Mouse (Mus musculus) myocyte (in vitro differentiated cells): ENCODE data around the gene Pik3c2a. TPM values are rescaled to one million over a fixed set of nuclear protein-coding genes. Genes with fewer than 3 reads are reported as not detected.

ENCODE experiments used
- H3K27me3 ChIP-seq: one replicate; pipeline ENCODE4 v1.6.1; 2011; ENCODE audit not compliant: control insufficient read depth, insufficient read depth, insufficient read length
- H3K36me3 ChIP-seq: one replicate; pipeline ENCODE4 v1.6.1; 2011; ENCODE audit not compliant: control insufficient read depth, insufficient read depth
- H3K4me2 ChIP-seq: one replicate; pipeline ENCODE4 v1.6.1; 2011; ENCODE audit warnings: low read depth, control low read depth
- H3K4me3 ChIP-seq: one replicate; pipeline ENCODE4 v1.5.1; 2011; ENCODE audit warnings: mild to moderate bottlenecking, control low read depth, moderate library complexity
- H3K79me2 ChIP-seq: one replicate; pipeline ENCODE4 v1.6.1; 2011; ENCODE audit not compliant: control insufficient read depth, insufficient read depth
- H3ac ChIP-seq: one replicate; pipeline ENCODE4 v1.6.1; 2011; ENCODE audit not compliant: control insufficient read depth, insufficient read length
- CEBPB ChIP-seq: IDR thresholded peaks from 2 replicates; pipeline ENCODE4 v1.6.1; 2011; ENCODE audit warnings: mild to moderate bottlenecking, moderate library complexity; ENCODE audit not compliant: poor library complexity, insufficient read depth, severe bottlenecking
- E2F4 ChIP-seq: IDR thresholded peaks from one replicate; pipeline ENCODE4 v1.6.1; 2011; ENCODE audit warnings: mild to moderate bottlenecking, control low read depth, moderate library complexity; ENCODE audit not compliant: insufficient read depth
- MAX ChIP-seq: IDR thresholded peaks from one replicate; pipeline ENCODE4 v1.6.1; 2011; ENCODE audit warnings: low read depth, mild to moderate bottlenecking, control low read depth
- MYOD1 ChIP-seq, 3 experiments: IDR thresholded peaks; one replicate each; pipeline ENCODE4 v1.6.1; 2011; ENCODE audit warnings: control low read depth in 2 of 3, low read depth in 2 of 3, mild to moderate bottlenecking in 2 of 3, moderate library complexity in 1 of 3; ENCODE audit not compliant: insufficient read length in 2 of 3, control insufficient read depth in 1 of 3
- MYOG ChIP-seq, 3 experiments: IDR thresholded peaks; one replicate each; pipeline ENCODE4 v1.6.1; 2011; ENCODE audit warnings: control low read depth in 2 of 3, low read depth in 2 of 3, mild to moderate bottlenecking in 2 of 3; ENCODE audit not compliant: insufficient read length in 2 of 3, control insufficient read depth in 1 of 3, insufficient read depth in 1 of 3
- POLR2A ChIP-seq: IDR thresholded peaks from one replicate; pipeline ENCODE4 v1.6.1; 2011; ENCODE audit warnings: low read depth, mild to moderate bottlenecking, control low read depth, moderate library complexity; ENCODE audit not compliant: insufficient read length
- POLR2AphosphoS2 ChIP-seq: IDR thresholded peaks from one replicate; pipeline ENCODE4 v1.6.1; 2011; ENCODE audit warnings: low read depth, control low read depth; ENCODE audit not compliant: insufficient read length
- REST ChIP-seq: IDR thresholded peaks from one replicate; pipeline ENCODE4 v1.6.1; 2011; ENCODE audit warnings: mild to moderate bottlenecking, control low read depth, moderate library complexity; ENCODE audit not compliant: insufficient read depth, insufficient read length
- SRF ChIP-seq: IDR thresholded peaks from one replicate; pipeline ENCODE4 v1.6.1; 2011; ENCODE audit warnings: low read depth; ENCODE audit not compliant: control insufficient read depth, insufficient read length
- TCF12 ChIP-seq: IDR thresholded peaks from one replicate; pipeline ENCODE4 v1.6.1; 2011; ENCODE audit warnings: mild to moderate bottlenecking, control low read depth; ENCODE audit not compliant: poor library complexity, insufficient read depth, severe bottlenecking
- TCF3 ChIP-seq: IDR thresholded peaks from one replicate; pipeline ENCODE4 v1.6.1; 2011; ENCODE audit warnings: low read depth, control low read depth; ENCODE audit not compliant: insufficient read length
- USF1 ChIP-seq: IDR thresholded peaks from one replicate; pipeline ENCODE4 v1.6.1; 2011; ENCODE audit warnings: low read depth, mild to moderate bottlenecking, control low read depth, moderate library complexity
- polyA plus RNA-seq: library from polyadenylated mRNA; unstranded; fragments of >200 nt; fragmentation: generic; extraction: Trizol; gene quantifications from one replicate; pipeline ENCODE4 v1.2.1, GENCODE M21; 2012; ENCODE audit warnings: missing spikeins

Pik3c2a gene
- polyA plus RNA-seq, 1 experiment, result 2.0 TPM

GRCm38 (mm10) chr7:116483106-116483505, 39.9 kb upstream of the Pik3c2a start:
- Histone ChIP-seq H3ac (no peak overlapping the region), H3K4me2 (no peak overlapping the region), H3K79me2 (no peaks in the 10 kb centered on the region), H3K36me3 (no peaks in the 10 kb centered on the region), H3K4me3 (no peak overlapping the region), H3K27me3 (no peaks in the 10 kb centered on the region)
- no peak for TF ChIP-seq POLR2A
- no peak for TF ChIP-seq MYOD1 (IDR thresholded peaks at IDR 0.05; ENCODE audit: control insufficient read depth in 1 of 3, insufficient read length in 2 of 3, low read depth in 2 of 3)
- TF ChIP-seq TCF12, result no peak
- no peak for TF ChIP-seq USF1
- TF ChIP-seq REST, result no peak
- TF ChIP-seq MAX, result no peak
- TF ChIP-seq CEBPB, result no peak
- no peak for TF ChIP-seq E2F4
- no peak for TF ChIP-seq SRF
- TF ChIP-seq TCF3, result no peak
- no peak for TF ChIP-seq MYOG (IDR thresholded peaks at IDR 0.05; ENCODE audit: control insufficient read depth in 1 of 3, insufficient read depth in 1 of 3, insufficient read length in 2 of 3, low read depth in 2 of 3)
- no peak for TF ChIP-seq POLR2AphosphoS2

- no peak overlapping the region for H3K4me3 ChIP-seq
- no peaks in the 10 kb centered on the region for H3K27me3 ChIP-seq
- H3K4me2 ChIP-seq, result no peak overlapping the region
- H3K36me3 ChIP-seq, result no peaks in the 10 kb centered on the region
- no peaks in the 10 kb centered on the region for H3K79me2 ChIP-seq
- H3ac ChIP-seq, result no peak overlapping the region
- TF ChIP-seq POLR2A (no peak), MYOG (IDR thresholded peaks at IDR 0.05; ENCODE audit: control insufficient read depth in 1 of 3, insufficient read depth in 1 of 3, insufficient read length in 2 of 3, low read depth in 2 of 3) (no peak), E2F4 (no peak), MAX (no peak), MYOD1 (IDR thresholded peaks at IDR 0.05; ENCODE audit: control insufficient read depth in 1 of 3, insufficient read length in 2 of 3, low read depth in 2 of 3) (no peak), TCF3 (no peak), SRF (no peak)
Measured at GRCm38 (mm10) chr7:116476264-116476663, 33.0 kb upstream of the Pik3c2a start.

- H3K4me2 ChIP-seq, result no peak overlapping the region
- H3ac ChIP-seq, result no peak overlapping the region
- H3K36me3 ChIP-seq, result no peaks in the 10 kb centered on the region
- H3K4me3 ChIP-seq, result no peak overlapping the region
- no peaks in the 10 kb centered on the region for H3K27me3 ChIP-seq
- TF ChIP-seq REST, result no peak
- no peak for TF ChIP-seq TCF12
- no peak for TF ChIP-seq E2F4
- TF ChIP-seq POLR2AphosphoS2, result no peak
- TF ChIP-seq MYOD1 (IDR thresholded peaks at IDR 0.05; ENCODE audit: control insufficient read depth in 1 of 3, insufficient read length in 2 of 3, low read depth in 2 of 3), result no peak
- TF ChIP-seq MAX, result no peak
- TF ChIP-seq MYOG (IDR thresholded peaks at IDR 0.05; ENCODE audit: control insufficient read depth in 1 of 3, insufficient read depth in 1 of 3, insufficient read length in 2 of 3, low read depth in 2 of 3), result no peak
- no peaks in the 10 kb centered on the region for H3K79me2 ChIP-seq
Measured at GRCm38 (mm10) chr7:116475836-116476235, 32.6 kb upstream of the Pik3c2a start.

- Histone ChIP-seq H3K79me2 (no peaks in the 10 kb centered on the region), H3K27me3 (no peaks in the 10 kb centered on the region), H3K4me3 (no peak overlapping the region), H3K36me3 (no peaks in the 10 kb centered on the region), H3ac (no peak overlapping the region), H3K4me2 (peak overlapping the region; percentile 34)
- TF ChIP-seq POLR2AphosphoS2 (no peak), MYOD1 (IDR thresholded peaks at IDR 0.05; ENCODE audit: control insufficient read depth in 1 of 3, insufficient read length in 2 of 3, low read depth in 2 of 3) (peak in 2 of 3 experiments; percentile 4 to 33), MYOG (IDR thresholded peaks at IDR 0.05; ENCODE audit: control insufficient read depth in 1 of 3, insufficient read depth in 1 of 3, insufficient read length in 2 of 3, low read depth in 2 of 3) (peak in 1 of 3 experiments; percentile 44), E2F4 (no peak), POLR2A (no peak), REST (no peak), TCF12 (no peak), SRF (no peak), MAX (no peak), TCF3 (no peak), CEBPB (peak; percentile 59; the same call in 1 of the 2 replicates), USF1 (no peak)
Measured at GRCm38 (mm10) chr7:116462114-116462513, 18.9 kb upstream of the Pik3c2a start.

GRCm38 (mm10) chr7:116458985-116459441, 15.8 kb upstream of the Pik3c2a start:
- Histone ChIP-seq H3K27me3 (no peaks in the 10 kb centered on the region), H3K4me3 (no peak overlapping the region), H3K4me2 (peak overlapping the region; percentile 50), H3ac (no peak overlapping the region), H3K79me2 (no peaks in the 10 kb centered on the region), H3K36me3 (no peaks in the 10 kb centered on the region)
- no peak for TF ChIP-seq SRF
- no peak for TF ChIP-seq MYOD1 (IDR thresholded peaks at IDR 0.05; ENCODE audit: control insufficient read depth in 1 of 3, insufficient read length in 2 of 3, low read depth in 2 of 3)
- no peak for TF ChIP-seq MYOG (IDR thresholded peaks at IDR 0.05; ENCODE audit: control insufficient read depth in 1 of 3, insufficient read depth in 1 of 3, insufficient read length in 2 of 3, low read depth in 2 of 3)
- 0 out of 2 replicates have a peak, but pooled peaks have one; percentile 5 for TF ChIP-seq CEBPB
- no peak for TF ChIP-seq POLR2A
- TF ChIP-seq POLR2AphosphoS2, result no peak
- TF ChIP-seq REST, result no peak
- TF ChIP-seq E2F4, result no peak
- no peak for TF ChIP-seq TCF12
- TF ChIP-seq USF1, result peak; percentile 73
